Mouse (Mus musculus): ENCODE measurements around the gene Sh3gl2.

Sh3gl2 gene

DNA sequence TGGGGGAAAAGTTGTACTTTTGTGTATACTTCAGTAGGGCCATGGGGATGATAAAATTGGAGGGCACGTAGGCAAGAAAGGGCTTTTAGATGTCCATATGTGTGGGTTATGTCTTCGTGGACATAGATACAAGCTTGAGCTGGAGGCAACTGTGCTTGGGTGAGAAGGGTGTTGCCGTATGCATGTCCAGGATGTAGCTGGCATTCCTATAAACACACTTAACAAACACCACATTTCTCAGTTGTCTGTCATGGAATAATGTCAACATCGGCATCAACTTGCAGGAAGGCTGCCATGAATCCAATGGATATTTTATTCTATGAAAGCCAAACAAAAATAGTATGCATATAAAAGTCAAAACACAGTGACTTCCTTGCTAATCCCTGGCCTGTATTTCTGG lies 227.9 kb downstream of the Sh3gl2 start:
- peak; percentile 2 for DNase-seq

DNA sequence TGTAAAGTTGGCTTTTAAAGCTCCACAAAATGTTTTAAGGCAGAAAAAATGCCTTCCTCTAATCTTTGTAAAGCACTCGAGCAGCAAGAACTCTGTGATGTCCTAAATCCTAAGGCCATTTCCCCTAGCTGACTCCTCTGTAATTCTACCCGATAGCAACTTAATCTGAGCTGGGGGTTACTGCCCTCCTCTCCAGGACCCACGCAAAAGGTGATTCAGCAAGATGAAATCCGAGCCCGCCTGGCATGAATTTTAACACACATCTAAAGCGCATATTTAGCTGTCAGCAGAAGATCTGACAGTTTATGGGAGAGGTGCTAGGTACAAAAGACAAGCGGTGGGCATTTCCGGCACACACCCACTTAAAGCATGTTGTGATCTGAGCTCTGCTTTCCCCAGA lies 229.8 kb downstream of the Sh3gl2 start:
- no peak for DNase-seq

DNA sequence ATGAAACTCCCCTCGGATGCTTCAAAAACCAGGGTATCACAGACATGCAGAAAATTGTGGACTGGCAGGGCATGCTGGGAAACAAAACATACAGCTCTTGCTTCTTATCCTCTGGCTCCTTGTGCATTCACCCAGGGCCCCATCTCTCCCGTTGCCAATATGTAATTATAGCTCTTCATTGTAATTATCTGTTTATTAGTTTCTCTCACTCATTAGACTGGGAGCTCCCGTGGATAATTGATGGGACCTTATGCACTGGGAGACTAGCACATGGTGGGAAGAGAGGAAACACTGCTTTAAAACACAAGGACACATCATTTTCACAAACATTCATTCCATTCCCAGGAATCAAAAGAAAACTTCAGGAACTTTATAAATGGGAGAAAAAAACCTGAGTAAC lies 233.9 kb downstream of the Sh3gl2 start:
- no peak for DNase-seq

DNA sequence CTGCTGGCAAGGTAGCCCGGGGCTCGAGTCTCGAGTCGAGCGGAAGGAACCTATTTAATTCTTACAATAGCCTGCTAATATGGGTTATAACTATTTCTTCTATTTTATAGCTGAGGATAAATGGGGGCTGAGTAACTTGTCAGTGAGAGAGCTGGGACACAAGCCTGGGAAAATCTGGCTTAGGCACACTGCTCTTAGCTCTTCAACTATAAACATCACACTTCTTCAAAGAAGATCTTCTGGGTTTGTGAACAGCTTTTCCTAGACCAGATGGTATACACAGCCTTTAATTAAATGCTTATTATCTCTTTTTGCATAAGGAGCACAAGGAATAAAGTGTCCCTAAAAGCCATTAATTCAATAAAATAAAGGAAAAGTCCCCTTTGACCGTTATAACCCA lies 278.7 kb downstream of the Sh3gl2 start:
- no peak for DNase-seq

DNA sequence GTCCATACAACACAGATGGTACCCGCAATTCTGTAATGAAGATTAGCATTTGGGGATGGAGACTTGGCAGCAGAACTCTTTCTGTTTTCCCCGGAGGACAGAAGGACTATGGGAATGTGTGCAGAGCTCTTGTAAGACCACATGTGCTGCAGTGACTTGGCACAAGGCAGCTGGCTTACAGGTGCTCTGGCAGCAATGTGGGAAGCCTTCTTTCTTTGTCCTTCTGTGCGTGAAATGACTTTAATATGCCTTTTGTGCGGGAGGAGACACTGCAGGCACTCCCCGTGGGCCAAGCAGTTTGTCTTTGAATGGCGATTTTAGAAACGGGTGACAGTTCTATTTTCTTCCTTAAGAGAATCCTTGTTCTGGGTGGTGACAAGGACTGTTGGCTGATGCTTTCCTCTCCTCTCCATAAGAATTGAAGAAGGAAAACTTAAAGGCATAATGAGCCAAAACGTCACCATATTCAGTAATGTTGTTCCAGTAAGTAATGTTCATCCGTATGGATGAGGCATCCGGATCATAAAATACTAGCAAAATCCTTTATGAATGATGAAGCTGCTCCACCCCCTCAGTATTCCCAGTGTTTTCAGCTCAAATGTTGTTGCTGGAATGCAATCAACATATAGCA lies 281.5 kb downstream of the Sh3gl2 start:
- DNase-seq = no peak

DNA sequence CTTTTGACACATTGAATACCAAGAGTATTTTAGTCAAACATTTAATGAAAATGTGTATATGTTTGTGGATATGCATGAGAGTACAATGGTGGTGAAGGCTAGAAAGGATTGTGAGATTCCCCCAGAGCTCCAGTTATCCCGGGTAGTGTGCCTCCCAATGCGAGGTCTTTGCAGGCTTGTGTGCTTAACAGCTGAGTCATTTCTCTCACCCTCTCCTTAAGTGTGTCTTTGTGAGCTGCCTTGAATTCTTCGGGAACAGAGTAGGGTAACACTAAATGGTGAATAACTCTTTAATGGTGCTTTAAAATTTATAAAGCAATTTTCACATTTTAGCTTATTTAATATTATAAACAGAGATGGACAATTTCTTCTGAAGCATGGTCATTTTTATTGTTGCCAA lies 300.8 kb downstream of the Sh3gl2 start:
- DNase-seq = no peak

DNA sequence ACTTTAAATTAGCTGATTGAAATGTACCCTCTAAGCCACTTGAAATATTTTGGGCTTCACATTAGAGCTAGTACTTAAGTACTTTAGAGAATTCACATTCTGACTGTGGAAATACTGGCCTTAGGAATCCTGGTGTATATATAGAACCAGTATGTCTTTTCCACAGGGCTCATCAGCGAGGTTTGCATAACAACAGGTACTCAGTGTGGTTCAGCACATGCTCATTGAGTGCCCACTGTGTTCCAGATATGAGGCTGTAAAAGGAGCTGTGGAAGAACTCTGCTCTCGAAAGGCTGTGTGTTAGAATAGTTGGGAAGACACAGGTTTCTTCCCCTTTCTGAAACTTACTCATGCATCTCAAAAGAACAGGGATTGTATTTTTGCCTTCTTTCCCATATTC lies 302.1 kb downstream of the Sh3gl2 start:
- no peak for DNase-seq

DNA sequence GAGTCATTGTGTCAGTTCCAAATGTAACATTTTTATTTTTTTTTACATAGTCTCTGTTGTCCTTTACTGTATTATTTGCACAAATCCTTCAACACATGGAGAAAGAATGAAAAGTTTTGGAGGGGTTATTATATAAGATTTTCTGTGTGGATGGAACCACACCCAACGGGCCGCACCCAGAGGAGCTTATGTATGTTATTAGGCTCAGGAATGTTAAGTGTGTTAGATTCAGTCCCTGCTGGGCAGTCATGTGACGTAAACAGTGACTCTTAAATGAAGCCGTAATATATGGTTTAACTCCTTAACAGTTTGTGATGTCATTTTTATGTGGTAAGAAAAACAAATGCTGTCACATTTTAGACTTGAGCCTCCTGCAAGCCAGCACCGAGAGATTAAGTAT lies 302.6 kb downstream of the Sh3gl2 start:
- no peak for DNase-seq

DNA sequence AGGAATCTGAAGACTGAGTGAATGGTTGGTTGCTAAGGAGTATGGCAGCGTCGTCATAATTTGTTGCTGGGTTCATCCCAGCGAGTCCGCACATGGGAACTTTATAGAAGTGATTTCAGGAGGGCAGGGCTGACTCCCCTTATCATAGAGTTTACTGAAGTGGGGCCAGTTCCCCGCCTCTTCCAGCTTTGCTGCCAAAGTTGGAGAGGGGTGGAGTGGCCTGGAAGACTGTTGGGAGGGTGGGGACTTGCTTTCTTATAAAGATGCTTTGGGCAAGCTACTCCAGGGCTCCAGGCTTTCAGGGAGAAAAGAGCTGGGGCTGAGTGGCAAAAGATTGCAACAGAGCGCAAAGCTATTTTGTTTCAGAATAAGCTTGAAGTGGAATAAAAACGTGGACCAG lies 308.4 kb downstream of the Sh3gl2 start:
- peak; percentile 81 for DNase-seq

DNA sequence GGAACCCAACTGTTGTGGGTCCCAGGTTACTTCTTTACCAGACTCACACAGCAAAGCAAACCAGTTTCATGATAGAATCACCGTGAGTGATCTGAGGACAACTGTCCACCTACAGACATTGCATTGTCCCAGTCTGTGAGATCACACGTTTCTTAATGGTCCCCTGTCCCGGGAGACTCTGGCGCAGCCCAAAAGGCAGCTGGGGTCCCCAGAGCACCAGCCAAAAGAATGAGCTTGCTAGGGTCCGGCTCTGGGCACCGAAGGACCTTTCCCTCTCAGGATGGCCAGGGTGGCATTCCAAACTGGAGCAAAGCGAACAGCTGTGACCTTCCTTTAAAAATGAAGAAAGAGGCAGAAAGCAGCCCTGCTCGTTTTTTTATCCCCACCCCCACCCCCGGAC lies 308.9 kb downstream of the Sh3gl2 start, which contains the start of gene Adamtsl1:
Adamtsl1 (plus strand) TSS at position 381 of the 400 bp plus-strand sequence.
- no peak for DNase-seq

DNA sequence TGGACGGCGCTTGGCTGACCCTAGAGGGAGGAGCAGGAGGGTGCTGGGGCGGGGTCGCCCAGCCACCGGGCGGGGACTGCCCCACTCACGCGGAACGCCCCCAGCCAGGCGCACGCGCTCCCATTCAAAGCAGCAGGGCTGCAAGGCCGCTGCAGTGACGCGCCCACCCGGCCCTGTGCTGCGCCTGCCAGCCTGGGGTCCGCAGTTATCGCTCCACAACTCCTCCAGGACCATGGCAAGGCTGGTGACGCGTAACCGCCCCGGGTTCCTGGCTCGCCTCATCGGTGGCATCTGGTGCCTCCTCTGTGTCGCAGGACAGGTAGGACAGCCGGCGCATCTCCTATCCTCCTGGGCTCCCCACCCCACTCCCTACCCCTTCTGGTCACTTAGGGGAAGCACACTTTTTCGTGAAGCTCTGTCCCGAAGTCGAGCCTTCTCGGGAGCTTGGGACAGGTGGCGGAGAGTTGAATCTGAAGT lies 309.3 kb downstream of the Sh3gl2 start:
- peak; percentile 68 for DNase-seq

DNA sequence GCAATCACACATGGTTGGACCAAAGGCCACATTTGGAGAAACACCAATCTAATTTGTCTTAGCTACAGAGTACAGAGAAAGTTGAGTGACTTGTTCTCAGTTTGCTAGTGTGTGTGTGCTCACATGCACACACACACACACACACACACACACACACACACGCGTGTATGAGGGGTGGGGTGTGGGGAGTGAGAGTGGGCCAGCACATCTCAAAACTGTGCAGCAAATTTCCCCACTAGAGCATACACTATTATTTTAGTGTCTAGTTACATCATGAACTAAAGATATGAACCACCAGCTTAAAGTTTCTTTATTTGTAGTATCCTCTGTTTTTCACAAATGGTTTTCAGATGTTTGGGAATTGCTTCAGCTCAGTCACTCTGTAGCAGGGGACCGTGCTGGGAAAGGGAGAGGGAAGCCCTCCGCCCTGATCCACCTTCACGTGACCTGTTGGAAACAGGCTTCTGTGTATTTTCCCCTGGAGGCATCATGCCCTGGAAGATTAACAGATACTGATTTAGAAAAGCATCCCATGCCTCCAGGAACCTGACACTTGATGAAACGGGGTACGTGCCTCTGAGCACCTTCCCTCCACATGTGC lies 322.1 kb downstream of the Sh3gl2 start:
- no peak for DNase-seq

DNA sequence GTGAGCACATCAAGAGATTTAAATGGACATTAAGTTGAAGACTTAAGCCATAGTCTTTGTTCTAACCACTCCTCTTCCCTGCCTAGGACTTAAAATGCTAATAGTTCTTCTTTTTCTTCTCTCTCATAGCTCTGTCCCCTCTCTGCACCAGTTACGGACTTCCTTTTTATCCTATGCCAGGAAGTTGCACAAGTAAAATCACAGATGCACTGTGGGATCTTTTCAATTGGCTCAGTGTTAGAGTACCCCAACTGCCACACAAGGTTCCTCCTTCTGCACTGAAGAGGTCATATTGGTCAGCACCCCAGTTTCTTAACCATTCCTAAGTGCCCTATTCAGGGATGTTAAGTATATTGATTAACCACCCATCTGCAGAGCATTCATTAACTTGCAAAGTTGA lies 324.9 kb downstream of the Sh3gl2 start:
- no peak for DNase-seq

DNA sequence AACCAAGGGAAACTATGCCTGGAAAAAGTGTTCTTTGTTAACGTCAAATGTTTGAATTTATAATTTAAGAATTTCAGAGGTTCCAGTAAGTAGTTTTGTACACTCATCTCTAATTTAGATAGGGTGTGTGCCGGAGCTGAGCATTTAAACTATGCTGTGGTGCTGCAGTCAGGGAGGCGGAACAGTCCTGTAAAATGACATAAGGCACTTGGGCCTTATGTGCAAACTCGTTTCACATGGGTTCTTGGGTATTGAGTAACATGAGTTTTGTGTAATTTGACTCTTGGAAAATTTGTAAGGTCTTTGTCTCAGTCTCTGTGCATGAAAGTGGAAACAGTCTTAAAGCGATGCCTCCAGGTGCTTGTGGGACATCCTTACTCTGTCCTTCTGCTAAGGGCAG lies 334.8 kb downstream of the Sh3gl2 start:
- no peak for DNase-seq

DNA sequence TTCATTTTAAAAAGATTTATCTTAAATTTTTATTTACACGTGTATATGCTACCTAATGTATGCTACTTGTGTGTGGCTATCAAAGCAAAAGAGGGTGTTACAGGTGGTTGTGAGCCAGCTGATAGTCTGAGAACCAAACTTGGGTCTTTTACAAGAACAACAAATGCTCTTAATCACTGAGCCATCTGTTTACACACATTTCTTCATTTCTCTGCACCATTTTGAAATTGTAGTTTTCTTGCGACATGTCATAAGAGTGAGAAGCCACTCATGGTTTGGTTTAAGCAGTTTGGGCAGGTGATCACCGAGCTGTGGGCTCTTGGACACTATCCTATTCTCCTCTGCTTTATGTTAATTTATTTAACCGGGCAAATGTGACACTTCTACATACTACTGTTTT lies 338.3 kb downstream of the Sh3gl2 start:
- no peak for DNase-seq

DNA sequence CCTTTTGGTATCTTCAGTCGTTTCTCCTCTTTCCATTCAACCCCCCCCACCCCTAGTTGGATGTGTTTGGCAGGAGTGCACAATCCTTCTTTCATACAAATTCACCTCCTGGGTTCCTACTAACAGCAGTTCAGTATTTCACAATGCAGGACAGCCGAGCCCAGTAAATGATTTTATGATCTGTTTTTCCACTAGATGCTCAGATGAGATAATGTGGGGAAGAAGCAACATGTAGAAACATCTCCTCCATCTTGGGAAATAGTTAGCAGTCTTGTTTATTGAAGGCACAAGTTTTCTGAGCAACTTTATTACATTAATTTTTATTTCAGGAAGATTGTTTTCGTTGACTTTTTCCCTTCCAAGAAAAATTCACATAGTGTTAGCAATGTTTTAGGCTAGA lies 349.8 kb downstream of the Sh3gl2 start:
- peak; percentile 4 for DNase-seq

DNA sequence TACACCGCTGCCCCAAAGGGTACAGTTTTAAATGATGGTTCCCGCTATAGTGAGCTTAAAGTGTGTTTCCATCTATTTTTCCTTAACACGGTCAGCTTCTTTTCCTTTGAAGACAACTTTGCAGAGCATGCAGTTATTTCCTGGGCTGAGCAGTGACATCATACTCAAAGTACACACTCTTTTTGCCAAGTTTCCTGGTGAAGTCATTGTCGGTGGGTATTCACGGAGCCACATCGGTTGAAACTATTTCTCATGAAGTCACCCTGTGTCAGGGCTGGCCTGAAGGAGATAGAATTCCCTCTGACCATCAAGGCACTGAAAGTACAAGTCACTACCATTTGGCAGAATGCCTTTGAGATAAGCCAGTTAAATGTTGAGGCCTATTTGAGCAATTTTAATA lies 354.8 kb downstream of the Sh3gl2 start:
- peak; percentile 7 for DNase-seq

DNA sequence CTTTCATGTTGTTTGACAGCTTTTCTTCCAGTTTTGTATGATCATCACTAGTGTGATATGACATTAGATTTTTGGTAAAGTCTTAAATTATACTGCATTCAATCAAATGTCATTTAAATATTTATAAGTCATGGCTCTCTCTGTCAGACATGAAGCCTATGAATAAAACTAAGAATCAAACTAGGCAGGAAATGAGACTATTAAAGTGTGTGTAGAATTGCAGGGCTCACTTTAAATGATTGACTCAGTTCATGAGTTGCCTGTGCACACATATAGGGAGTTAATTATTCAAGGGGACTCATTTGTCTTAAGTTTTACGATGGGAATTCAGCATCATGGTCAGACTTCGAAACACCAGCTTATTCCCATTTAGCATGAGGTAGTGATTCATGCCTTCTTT lies 380.5 kb downstream of the Sh3gl2 start:
- no peak for DNase-seq

DNA sequence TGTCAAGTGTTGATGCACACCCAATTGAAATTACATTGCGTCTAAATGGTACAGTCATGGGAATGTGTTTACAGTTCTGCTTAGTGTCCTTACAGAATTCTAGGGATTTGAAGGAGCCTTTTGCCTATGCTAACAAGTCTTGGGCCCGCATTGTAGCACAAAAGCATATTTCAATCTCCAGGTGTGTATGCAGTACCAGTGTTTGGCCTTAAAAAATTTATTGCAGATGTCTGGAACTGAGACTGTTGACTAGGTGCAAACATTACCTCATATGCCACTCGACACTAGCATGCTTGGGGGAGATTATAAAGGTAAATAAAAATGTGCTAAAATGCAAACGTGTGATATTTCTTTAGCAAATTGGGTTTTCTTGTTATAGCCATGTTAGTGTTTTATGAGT lies 384.0 kb downstream of the Sh3gl2 start:
- DNase-seq = no peak

DNA sequence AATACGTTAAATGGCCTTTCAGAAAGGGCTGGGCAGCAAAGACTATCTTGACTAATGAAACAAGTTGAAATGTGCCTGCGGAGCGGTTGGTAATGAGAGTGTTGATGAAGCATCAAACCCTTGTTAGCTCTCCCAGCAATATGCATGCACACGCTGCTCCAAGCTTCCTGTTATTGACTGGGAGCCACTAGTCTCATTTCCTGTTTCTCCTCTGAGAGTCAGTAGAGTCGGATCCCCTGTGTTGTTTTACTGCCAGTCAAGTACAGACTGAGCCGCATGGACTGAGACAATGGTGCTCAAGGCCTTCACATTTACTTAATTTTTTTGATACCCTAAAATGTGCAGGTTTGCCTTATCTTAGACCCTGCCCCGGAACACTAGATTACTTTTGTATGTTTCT lies 386.1 kb downstream of the Sh3gl2 start:
- peak; percentile 5 for DNase-seq

DNA sequence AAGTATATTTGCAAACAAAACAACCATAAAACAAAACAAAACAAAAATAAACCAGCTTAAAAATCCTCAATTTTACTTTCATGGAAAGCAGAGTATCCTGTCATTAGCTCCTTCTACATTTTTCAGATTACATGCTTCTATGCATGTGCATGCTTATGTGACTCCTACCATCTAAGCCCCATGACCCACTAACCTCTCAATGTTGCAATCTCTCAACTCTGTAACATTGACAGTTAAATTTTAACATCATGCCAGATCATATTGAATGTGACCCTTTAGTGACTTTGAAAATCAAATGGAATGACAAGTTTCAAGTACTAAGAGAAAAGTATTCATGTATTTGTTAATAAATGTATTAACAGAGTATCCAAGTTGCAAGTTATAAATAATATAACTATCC lies 389.2 kb downstream of the Sh3gl2 start:
- DNase-seq = no peak

DNA sequence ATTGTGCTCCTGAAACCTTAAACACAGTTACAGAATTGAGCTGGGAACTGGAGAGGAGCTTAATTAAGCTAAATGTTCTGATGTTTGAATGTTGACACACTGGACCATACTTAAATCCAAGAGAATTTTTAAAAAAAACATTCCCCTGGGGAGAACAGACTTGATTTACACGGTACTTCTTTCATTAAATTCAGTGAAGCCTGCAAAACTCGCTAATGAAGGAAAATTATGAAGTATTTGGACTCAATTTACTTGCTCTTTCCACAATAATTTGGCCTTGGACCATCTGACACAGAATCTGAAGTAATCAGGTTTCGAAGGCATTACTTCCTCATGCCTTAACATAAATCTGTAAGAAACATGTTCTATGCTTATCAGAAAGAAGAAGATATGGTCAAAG lies 408.4 kb downstream of the Sh3gl2 start:
- no peak for DNase-seq

DNA sequence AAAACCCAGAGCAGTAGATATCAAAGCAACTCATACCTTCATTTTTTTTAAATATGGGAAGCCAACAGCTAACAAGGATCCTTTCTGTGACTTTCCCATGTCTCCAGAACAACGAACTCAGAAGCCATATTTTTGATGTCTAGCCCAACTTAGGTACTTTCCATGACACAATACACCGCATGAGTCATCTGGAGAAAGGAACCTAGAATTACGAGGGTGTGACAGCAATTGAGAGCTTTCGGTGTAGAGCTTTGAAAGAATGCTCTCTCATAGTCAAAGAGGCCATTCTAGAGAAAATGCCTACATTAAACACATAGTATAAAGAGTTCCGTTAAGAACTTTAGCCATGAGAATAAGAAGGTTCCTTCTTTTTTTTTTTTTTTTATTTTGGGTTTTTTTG lies 413.8 kb downstream of the Sh3gl2 start:
- DNase-seq = no peak

DNA sequence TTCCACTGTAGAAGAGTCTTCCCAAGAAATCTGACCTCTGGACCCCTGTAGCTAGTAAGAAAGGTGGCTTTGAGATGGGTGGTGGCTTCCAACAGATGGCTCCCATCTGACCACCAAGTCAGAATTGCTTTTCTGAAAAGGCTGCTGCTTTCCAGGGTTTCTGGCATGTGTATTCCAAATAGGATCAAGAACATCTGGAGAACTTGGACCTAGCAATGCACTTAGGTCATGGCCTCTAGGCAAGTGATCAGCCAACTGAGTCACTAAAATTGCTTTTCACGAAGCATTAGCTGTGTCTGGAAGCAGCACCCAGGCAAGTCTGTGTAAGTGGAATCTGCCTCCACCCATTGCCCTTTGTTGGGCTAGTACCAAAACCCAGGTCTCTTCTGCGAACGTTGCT lies 414.3 kb downstream of the Sh3gl2 start:
- DNase-seq = peak; percentile 8

DNA sequence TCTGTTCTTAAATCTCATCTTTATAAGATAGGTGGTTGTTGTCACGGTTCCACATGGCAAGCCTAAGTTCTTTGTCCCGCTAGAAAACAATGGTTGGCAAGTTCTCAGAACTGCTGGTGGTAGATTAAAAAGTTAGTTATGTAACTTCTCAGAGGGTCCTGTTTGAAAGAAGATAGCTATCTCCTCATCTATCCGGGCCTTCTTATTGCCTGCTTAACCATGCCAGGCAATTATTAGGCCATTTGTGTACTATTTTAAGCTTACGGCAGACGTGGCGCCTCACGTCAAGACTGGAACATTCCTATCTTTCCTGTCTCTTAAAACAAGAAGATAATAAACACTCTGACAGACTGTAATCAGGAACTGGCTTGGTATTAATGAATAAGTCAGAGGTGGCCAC lies 424.5 kb downstream of the Sh3gl2 start:
- DNase-seq = peak; percentile 19
